Mouse (Mus musculus): Measurements from ENCODE around the gene Tcf19. TPM values are rescaled to one million over a fixed set of nuclear protein-coding genes. Genes with fewer than 3 reads are reported as not detected.

Gene Tcf19
- polyA plus RNA-seq (2016; fragmentation: Nextera tagmentation; extraction: Ambion mirVana) = 34.1 and 35.1 TPM in 2 replicates

- H3K4me2 ChIP-seq (replicated peaks) = peak within 1 kb of the TSS; percentile 89
- H3K9me3 ChIP-seq = no peaks in the 10 kb centered on the region
- H3K27me3 ChIP-seq (replicated peaks) = no peaks in the 10 kb centered on the region
- no peaks in the 10 kb centered on the region for H3K36me3 ChIP-seq
- peak; percentile 91 for ATAC-seq (ENCODE audit: low FRiP score, low read depth)
- peak within 1 kb of the TSS; percentile 51 for H3K4me3 ChIP-seq
- peaks cover 36% of the 10 kb centered on the region for H3K4me1 ChIP-seq
- no peak within 1 kb of the TSS for H3K27ac ChIP-seq
- peak within 1 kb of the TSS; percentile 54 for H3K9ac ChIP-seq
- under 1% methylated on average over 67 of the region's 67 CpGs for WGBS
Measured at GRCm38 (mm10) chr17:35516652-35517500, at the start of gene Tcf19, which contains the start of gene Cchcr1. Tcf19 (minus strand) TSS chr17:35516824. Cchcr1 (plus strand) TSS chr17:35517100.

- no peak overlapping the region for H3K4me3 ChIP-seq
- WGBS = 67% methylated on average over 8 of the region's 8 CpGs
- H3K4me2 ChIP-seq (replicated peaks) = no peak overlapping the region
- ATAC-seq (ENCODE audit: low FRiP score, low read depth) = no peak
- H3K27me3 ChIP-seq (replicated peaks) = no peaks in the 10 kb centered on the region
- no peaks in the 10 kb centered on the region for H3K4me1 ChIP-seq
- H3K36me3 ChIP-seq = no peaks in the 10 kb centered on the region
- H3K9me3 ChIP-seq = no peaks in the 10 kb centered on the region
- no peak overlapping the region for H3K9ac ChIP-seq
- H3K27ac ChIP-seq = no peak overlapping the region
Measured at GRCm38 (mm10) chr17:35558216-35558615, 41.6 kb upstream of the Tcf19 start.

- no peak overlapping the region for H3K27ac ChIP-seq
- no peaks in the 10 kb centered on the region for H3K27me3 ChIP-seq (replicated peaks)
- H3K4me2 ChIP-seq (replicated peaks) = no peak overlapping the region
- H3K4me3 ChIP-seq = no peak overlapping the region
- H3K9me3 ChIP-seq = no peaks in the 10 kb centered on the region
- ATAC-seq (ENCODE audit: low FRiP score, low read depth) = no peak
- 79% methylated on average over 9 of the region's 9 CpGs for WGBS
- H3K36me3 ChIP-seq = no peaks in the 10 kb centered on the region
- H3K4me1 ChIP-seq = no peaks in the 10 kb centered on the region
- H3K9ac ChIP-seq = no peak overlapping the region
Measured at GRCm38 (mm10) chr17:35557351-35557750, 40.7 kb upstream of the Tcf19 start.

DNA sequence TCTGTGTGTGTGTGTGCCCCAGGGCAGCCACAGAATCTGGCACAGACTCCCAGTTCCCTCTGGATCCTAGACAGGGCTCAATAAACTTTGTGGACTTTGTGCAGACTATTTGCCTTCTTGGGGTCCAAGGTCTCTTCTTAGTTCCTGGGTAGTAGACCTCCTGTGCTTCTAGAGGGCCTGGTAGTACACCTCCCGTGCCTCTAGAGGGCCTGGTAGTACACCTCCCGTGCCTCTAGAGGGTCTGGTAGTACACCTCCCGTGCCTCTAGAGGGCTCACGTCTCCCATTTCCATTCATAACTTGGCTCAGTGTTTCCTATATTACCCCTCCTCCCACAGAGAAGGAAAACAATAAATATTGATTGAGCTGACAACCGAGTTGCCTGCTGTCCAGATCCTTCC is 40.2 kb upstream of the Tcf19 start:
- Histone ChIP-seq H3K27me3 (replicated peaks) (no peaks in the 10 kb centered on the region), H3K4me2 (replicated peaks) (no peak overlapping the region), H3K36me3 (no peaks in the 10 kb centered on the region), H3K4me3 (no peak overlapping the region), H3K27ac (no peak overlapping the region), H3K4me1 (no peaks in the 10 kb centered on the region), H3K9me3 (no peaks in the 10 kb centered on the region), H3K9ac (no peak overlapping the region)
- 0 out of 2 replicates have a peak, but pooled peaks have one; percentile 14 for ATAC-seq (ENCODE audit: low FRiP score, low read depth)
- 36% methylated on average over 5 of the region's 5 CpGs for WGBS

DNA sequence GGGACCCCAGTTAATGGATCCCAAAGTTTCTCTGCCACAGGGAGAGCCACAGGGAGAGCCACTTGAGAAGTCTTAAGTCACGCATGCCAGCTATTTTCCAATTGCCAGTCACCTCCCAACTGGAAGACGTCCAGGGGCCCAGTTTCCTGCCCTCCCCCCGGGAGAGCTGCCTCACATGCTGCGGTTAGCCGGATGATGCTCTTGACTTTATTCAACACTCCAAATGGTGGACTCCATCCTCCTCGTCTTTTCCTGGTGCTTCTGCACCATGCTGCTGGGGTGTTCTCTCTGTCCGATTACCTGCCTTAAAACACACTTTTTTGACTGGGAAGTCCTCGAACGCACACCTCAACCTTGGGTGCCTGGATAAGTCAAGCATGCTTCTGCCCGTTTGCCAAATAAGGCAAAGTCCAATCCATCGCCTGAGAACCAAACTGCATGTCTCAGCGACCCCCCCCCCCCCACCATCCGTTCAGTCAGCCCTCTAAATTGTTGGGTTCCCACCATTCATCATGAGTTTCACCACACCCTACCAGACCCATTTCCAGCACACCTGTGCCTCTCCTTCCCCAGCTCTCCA is 39.7 kb upstream of the Tcf19 start:
- WGBS = 93% methylated on average over 13 of the region's 13 CpGs
- H3K9ac ChIP-seq = no peak overlapping the region
- H3K4me1 ChIP-seq = no peaks in the 10 kb centered on the region
- H3K27me3 ChIP-seq (replicated peaks) = no peaks in the 10 kb centered on the region
- no peak overlapping the region for H3K4me3 ChIP-seq
- ATAC-seq (ENCODE audit: low FRiP score, low read depth) = no peak
- no peaks in the 10 kb centered on the region for H3K36me3 ChIP-seq
- no peak overlapping the region for H3K27ac ChIP-seq
- no peak overlapping the region for H3K4me2 ChIP-seq (replicated peaks)
- H3K9me3 ChIP-seq = no peaks in the 10 kb centered on the region

DNA sequence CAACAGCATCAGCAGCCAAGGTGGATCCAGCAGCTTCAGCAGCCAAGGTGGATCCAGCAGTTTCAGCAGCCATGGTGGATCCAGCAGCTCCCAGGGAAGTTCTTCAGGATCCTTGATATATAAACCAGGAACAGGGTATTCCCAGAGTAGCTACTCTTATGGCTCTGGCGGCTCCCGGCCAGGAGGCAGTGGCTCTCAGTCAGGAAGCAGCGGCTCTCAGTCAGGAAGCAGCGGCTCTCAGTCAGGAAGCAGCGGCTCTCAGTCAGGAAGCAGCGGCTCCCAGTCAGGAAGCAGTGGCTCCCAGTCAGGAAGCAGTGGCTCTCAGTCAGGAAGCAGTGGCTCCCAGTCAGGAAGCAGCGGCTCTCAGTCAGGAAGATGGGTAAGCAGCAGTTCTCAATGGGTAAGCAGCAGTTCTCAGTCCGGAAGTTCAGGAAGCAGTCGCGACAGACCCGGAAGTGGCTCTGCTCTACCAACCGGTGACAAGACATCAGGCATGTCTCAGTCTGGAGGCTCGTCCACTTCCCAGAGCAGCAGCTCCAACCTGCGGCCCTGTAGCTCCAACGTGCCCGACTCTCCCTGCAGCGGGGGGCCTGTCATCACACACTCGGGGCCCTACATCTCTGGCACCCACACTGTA is 38.3 kb upstream of the Tcf19 start:
- no peak for ATAC-seq (ENCODE audit: low FRiP score, low read depth)
- Histone ChIP-seq H3K36me3 (no peaks in the 10 kb centered on the region), H3K9ac (no peak overlapping the region), H3K4me1 (no peaks in the 10 kb centered on the region), H3K4me3 (no peak overlapping the region), H3K4me2 (replicated peaks) (no peak overlapping the region), H3K27me3 (replicated peaks) (no peaks in the 10 kb centered on the region), H3K27ac (no peak overlapping the region), H3K9me3 (no peaks in the 10 kb centered on the region)
- WGBS = 94% methylated on average over 18 of the region's 18 CpGs

DNA sequence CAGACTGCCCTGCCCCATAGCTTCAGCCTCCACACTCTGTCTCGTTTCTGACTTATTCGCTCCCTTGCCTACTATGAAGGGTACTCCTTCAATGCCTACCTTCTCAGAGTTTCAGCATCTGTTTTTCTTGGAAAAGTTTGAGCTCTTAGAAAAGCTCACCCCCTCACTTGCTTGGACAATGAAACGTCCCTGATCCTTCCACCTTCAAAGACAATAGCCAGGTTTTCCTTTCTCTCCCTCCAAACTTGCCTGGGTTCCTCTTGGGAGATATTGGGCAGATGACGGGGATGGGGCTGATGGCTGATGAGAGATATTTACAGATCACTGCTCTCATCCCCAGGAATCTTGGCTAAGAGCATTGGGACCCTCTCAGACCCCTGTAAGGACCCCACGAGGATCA is 37.7 kb upstream of the Tcf19 start:
- H3K4me2 ChIP-seq (replicated peaks) = no peak overlapping the region
- H3K27ac ChIP-seq = no peak overlapping the region
- 84% methylated on average over 5 of the region's 5 CpGs for WGBS
- H3K4me1 ChIP-seq = no peaks in the 10 kb centered on the region
- H3K9me3 ChIP-seq = no peaks in the 10 kb centered on the region
- ATAC-seq (ENCODE audit: low FRiP score, low read depth) = no peak
- H3K36me3 ChIP-seq = no peaks in the 10 kb centered on the region
- no peaks in the 10 kb centered on the region for H3K27me3 ChIP-seq (replicated peaks)
- no peak overlapping the region for H3K9ac ChIP-seq
- no peak overlapping the region for H3K4me3 ChIP-seq

DNA sequence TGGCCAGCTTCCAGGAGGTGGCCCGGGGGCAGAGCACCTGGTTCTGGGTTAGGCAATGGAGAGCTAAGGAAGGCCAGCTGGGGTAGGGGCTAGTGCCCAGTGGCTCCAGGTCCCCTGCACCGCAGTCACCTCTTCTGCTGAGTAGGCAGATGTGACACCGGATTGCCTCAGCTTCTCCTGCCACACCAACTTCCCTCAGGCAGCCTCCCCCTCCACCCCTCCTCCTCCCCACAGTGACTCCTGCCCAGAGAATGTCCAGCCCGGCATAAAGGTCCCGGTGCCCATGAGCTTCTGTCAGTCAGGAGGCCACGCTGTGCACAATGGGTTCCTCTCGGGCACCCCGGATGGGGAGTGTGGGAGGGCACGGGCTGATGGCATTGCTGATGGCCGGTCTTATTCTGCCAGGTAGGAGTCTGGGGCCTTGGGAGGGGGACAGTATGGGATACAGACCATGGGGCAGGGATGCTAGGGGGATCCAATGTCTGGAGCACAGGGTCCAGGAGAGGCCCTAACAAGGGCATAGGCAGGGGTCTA is 35.3 kb upstream of the Tcf19 start, which contains the start of gene Cdsn:
Cdsn (plus strand) TSS at position 248 of the 534 bp plus-strand sequence.
- Histone ChIP-seq H3K27me3 (replicated peaks) (no peaks in the 10 kb centered on the region), H3K4me1 (peaks cover under 1% of the 10 kb centered on the region; the same call in 1 of the 2 replicates), H3K36me3 (no peaks in the 10 kb centered on the region), H3K4me2 (replicated peaks) (no peak within 1 kb of the TSS), H3K9ac (no peak within 1 kb of the TSS), H3K4me3 (no peak within 1 kb of the TSS), H3K27ac (no peak within 1 kb of the TSS), H3K9me3 (no peaks in the 10 kb centered on the region)
- 85% methylated on average over 10 of the region's 10 CpGs for WGBS
- ATAC-seq (ENCODE audit: low FRiP score, low read depth) = no peak

- no peak overlapping the region for H3K9ac ChIP-seq
- no peak for ATAC-seq (ENCODE audit: low FRiP score, low read depth)
- H3K36me3 ChIP-seq = no peaks in the 10 kb centered on the region
- no peak overlapping the region for H3K27ac ChIP-seq
- H3K27me3 ChIP-seq (replicated peaks) = no peaks in the 10 kb centered on the region
- H3K9me3 ChIP-seq = no peaks in the 10 kb centered on the region
- 44% methylated on average over 8 of the region's 8 CpGs for WGBS
- H3K4me1 ChIP-seq = peaks cover 4% of the 10 kb centered on the region
- H3K4me2 ChIP-seq (replicated peaks) = no peak overlapping the region
- no peak overlapping the region for H3K4me3 ChIP-seq
Measured at GRCm38 (mm10) chr17:35550871-35551270, 34.2 kb upstream of the Tcf19 start.

DNA sequence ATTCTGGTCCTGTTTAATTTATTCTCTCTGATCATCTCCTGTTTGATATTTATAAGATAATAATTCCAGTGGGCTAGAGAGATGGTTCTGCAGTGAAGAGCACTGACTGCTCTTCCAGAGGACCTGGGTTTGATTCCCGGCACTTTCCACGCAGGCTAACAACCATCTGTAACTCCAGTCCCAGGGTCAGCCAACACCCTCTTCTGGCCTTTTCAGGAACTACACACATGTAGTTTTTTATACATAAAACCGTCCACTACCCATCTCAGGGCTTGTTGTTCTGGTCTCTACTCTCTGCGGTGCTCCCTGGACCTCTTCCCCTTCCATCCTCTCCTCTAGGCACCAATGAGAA is 33.5 kb upstream of the Tcf19 start:
- Histone ChIP-seq H3K4me3 (no peak overlapping the region), H3K9me3 (no peaks in the 10 kb centered on the region), H3K4me2 (replicated peaks) (no peak overlapping the region), H3K27ac (no peak overlapping the region), H3K4me1 (peaks cover 4% of the 10 kb centered on the region), H3K36me3 (no peaks in the 10 kb centered on the region), H3K9ac (no peak overlapping the region), H3K27me3 (replicated peaks) (no peaks in the 10 kb centered on the region)
- 94% methylated on average over 4 of the region's 4 CpGs for WGBS
- ATAC-seq (ENCODE audit: low FRiP score, low read depth) = no peak

DNA sequence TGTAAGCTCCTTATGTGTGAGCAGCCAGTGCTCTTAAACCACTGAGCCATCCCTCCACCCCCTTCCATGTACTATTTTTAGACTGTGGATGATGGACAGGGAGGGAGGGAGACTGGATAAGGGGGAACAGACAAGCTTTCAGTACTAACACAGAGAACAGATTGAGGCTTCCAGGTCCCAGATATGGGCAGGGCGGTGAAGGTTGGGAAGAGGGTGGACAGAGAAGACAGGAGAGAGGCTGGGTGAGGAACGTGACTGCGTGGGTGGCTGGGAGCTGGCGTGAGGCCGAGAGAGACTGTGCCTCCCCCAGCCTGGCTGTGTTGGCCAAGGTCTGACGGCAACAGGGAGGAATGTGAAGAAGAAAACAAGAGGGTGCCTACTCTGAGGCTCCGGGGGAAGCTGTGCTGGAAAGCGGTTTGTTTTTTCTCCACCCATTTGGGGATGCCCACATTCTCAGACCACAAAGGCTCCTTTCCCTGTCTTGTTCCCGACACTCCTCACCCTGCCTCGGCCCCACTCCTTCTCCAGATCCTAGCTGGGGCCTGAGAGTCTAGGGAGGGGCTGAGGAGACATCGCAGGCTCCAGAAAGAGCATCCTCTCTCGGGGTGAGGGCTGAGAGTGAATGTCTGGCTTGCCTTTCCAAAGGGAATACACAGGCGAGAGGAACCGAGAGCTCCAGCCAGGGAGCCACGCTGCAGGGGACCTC is 33.0 kb upstream of the Tcf19 start:
- H3K4me3 ChIP-seq = no peak overlapping the region
- no peaks in the 10 kb centered on the region for H3K36me3 ChIP-seq
- H3K4me1 ChIP-seq = peaks cover 4% of the 10 kb centered on the region
- ATAC-seq (ENCODE audit: low FRiP score, low read depth) = no peak
- no peak overlapping the region for H3K27ac ChIP-seq
- WGBS = 59% methylated on average over 15 of the region's 15 CpGs
- no peaks in the 10 kb centered on the region for H3K9me3 ChIP-seq
- 0 out of 2 replicates have a peak overlapping the region, but pooled peaks have one; percentile 17 for H3K4me2 ChIP-seq (replicated peaks)
- H3K27me3 ChIP-seq (replicated peaks) = no peaks in the 10 kb centered on the region
- H3K9ac ChIP-seq = no peak overlapping the region

GRCm38 (mm10) chr17:35548636-35549035 is 32.0 kb upstream of the Tcf19 start:
- peaks cover 4% of the 10 kb centered on the region for H3K4me1 ChIP-seq
- 20% methylated on average over 5 of the region's 5 CpGs for whole genome bisulfite sequencing
- ATAC-seq (ENCODE audit: low FRiP score, low read depth) = no peak
- no peak overlapping the region for H3K9ac ChIP-seq
- no peaks in the 10 kb centered on the region for H3K9me3 ChIP-seq
- no peak overlapping the region for H3K4me2 ChIP-seq (replicated peaks)
- H3K27me3 ChIP-seq (replicated peaks) = no peaks in the 10 kb centered on the region
- H3K36me3 ChIP-seq = no peaks in the 10 kb centered on the region
- no peak overlapping the region for H3K4me3 ChIP-seq
- no peak overlapping the region for H3K27ac ChIP-seq

All from neural tube, embryonic 12.5 days (tissue).